Mouse (Mus musculus) intestine, embryonic 16.5 days (tissue): Measurements from ENCODE around the gene Maco1. TPM values are rescaled to one million over a fixed set of nuclear protein-coding genes. Genes with fewer than 3 reads are reported as not detected.

Experiments
- ATAC-seq: fragments of 200-750 bp; cut with Nextera tagmentation; 2 replicates; pipeline ENCODE4 v1.8.0; 2017; ENCODE audit warnings: moderate TSS enrichment, moderate library complexity
- H3K27ac ChIP-seq: fragments of 300-500 bp; sonication (generic); 2 replicates; pipeline ENCODE4 v1.5.1; 2014; ENCODE audit warnings: mild to moderate bottlenecking, low read length
- H3K27me3 ChIP-seq: fragments of 300-500 bp; sonication (generic); replicated peaks from 2 replicates; pipeline ENCODE4 v1.6.1; 2014; ENCODE audit warnings: low read length, control low read depth, mixed read lengths; ENCODE audit not compliant: control insufficient read depth, insufficient read depth
- H3K36me3 ChIP-seq: fragments of 300-500 bp; sonication (generic); 2 replicates; pipeline ENCODE4 v1.6.1; 2014; ENCODE audit warnings: low read length, control low read depth; ENCODE audit not compliant: control insufficient read depth, insufficient read depth
- H3K4me1 ChIP-seq: fragments of 300-500 bp; sonication (generic); 2 replicates; pipeline ENCODE4 v1.6.1; 2014; ENCODE audit warnings: low read length, control low read depth, mixed read lengths; ENCODE audit not compliant: control insufficient read depth, insufficient read depth
- H3K4me2 ChIP-seq: fragments of 300-500 bp; sonication (generic); 2 replicates; pipeline ENCODE4 v1.6.1; 2014; ENCODE audit warnings: low read depth, low read length, control low read depth
- H3K4me3 ChIP-seq: fragments of 300-500 bp; sonication (generic); 2 replicates; pipeline ENCODE4 v1.5.1; 2014; ENCODE audit warnings: mild to moderate bottlenecking, low read length
- H3K9ac ChIP-seq: fragments of 300-500 bp; sonication (generic); 2 replicates; pipeline ENCODE4 v1.6.1; 2014; ENCODE audit warnings: low read depth, low read length
- H3K9me3 ChIP-seq: fragments of 300-500 bp; sonication (generic); 2 replicates; pipeline ENCODE4 v1.6.1; 2016; ENCODE audit warnings: low read length, control low read depth; ENCODE audit not compliant: control insufficient read depth
- WGBS: fragments of 180-500 bp; shearing (Covaris S2); extraction: QIAGEN DNeasy Blood & Tissue Kit; methylation state at CpG from one replicate; pipeline ENCODE4 v1.1.7; 2014; 5-methylcytosine and 5-hydroxymethylcytosine counted together
- polyA plus RNA-seq: library from polyadenylated mRNA; unstranded; fragments of >200 nt; fragmentation: Nextera tagmentation; extraction: Ambion mirVana; gene quantifications from 2 replicates; pipeline ENCODE4 v1.2.1, GENCODE M21; 2015

Maco1 gene
- polyA plus RNA-seq, 1 experiment from 2014 or later, result 25.7 TPM

DNA sequence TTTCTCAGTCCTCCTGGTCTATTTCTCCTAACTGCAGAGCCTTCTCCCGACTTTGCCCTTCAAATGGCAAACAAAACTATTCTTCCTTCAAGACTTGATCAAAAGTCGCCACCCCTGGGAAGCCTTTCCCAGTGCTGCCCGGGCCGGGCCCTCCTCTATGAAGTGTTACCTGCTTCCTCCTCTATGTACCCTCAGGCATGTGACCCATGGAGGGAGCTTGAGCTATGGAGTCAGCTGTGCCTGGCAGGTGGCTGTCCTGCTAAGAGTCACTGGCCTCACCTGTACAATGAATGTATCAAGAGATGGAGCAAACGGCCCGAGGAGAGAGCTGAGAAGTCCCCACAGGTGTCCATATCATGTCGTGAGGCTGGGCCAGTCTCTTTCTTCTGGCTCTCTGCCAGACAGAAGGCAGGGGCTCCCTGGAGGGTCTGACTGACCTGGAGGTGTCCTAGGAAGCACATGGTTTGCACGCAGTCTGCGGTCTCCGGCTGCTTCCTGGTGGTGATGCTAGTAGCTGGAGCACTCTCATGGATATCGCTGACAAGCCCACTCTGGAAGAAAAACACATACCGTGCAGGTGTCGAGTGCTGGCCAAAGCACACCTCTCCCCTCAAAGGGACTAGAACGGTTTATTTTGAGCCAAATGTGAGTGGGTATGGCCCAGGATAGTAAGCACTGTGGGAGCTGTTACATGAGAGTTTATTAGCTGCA is 77.8 kb downstream of the Maco1 start:
- H3K9ac ChIP-seq, result peak overlapping the region; percentile 6; the same call in 1 of the 2 replicates
- no peak overlapping the region for H3K4me3 ChIP-seq
- peaks cover 19% of the 10 kb centered on the region for H3K4me1 ChIP-seq
- H3K36me3 ChIP-seq, result no peaks in the 10 kb centered on the region
- H3K27ac ChIP-seq, result no peak overlapping the region
- H3K27me3 ChIP-seq, result no peaks in the 10 kb centered on the region
- no peak for ATAC-seq
- WGBS, result 50% methylated on average over 14 of the region's 14 CpGs
- no peaks in the 10 kb centered on the region for H3K9me3 ChIP-seq
- H3K4me2 ChIP-seq, result no peak overlapping the region

DNA sequence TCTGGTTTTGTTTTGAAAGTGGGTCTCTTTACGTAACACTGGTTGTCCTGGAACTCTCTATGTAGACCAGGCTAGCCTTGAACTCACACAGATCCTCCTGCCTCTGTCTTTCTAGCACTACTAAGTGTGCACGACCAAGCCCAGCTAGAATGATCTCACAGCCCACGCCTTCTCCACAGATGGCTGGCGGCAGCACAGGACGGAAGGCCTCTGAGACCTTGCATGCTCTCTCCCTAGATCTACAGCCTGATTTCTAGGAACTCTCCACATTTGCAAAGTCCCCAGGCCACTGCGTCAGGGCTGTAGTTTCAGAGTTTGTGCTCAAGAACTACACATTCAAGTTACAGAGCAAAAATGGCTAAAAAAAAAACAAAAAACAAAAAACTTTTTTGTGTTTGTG is 79.0 kb downstream of the Maco1 start:
- no peak for ATAC-seq
- H3K36me3 ChIP-seq, result no peaks in the 10 kb centered on the region
- no peak overlapping the region for H3K4me2 ChIP-seq
- peaks cover 9% of the 10 kb centered on the region for H3K4me1 ChIP-seq
- H3K27ac ChIP-seq, result no peak overlapping the region
- no peak overlapping the region for H3K9ac ChIP-seq
- 76% methylated on average over 6 of the region's 6 CpGs for WGBS
- no peak overlapping the region for H3K4me3 ChIP-seq
- H3K27me3 ChIP-seq, result no peaks in the 10 kb centered on the region
- no peaks in the 10 kb centered on the region for H3K9me3 ChIP-seq

DNA sequence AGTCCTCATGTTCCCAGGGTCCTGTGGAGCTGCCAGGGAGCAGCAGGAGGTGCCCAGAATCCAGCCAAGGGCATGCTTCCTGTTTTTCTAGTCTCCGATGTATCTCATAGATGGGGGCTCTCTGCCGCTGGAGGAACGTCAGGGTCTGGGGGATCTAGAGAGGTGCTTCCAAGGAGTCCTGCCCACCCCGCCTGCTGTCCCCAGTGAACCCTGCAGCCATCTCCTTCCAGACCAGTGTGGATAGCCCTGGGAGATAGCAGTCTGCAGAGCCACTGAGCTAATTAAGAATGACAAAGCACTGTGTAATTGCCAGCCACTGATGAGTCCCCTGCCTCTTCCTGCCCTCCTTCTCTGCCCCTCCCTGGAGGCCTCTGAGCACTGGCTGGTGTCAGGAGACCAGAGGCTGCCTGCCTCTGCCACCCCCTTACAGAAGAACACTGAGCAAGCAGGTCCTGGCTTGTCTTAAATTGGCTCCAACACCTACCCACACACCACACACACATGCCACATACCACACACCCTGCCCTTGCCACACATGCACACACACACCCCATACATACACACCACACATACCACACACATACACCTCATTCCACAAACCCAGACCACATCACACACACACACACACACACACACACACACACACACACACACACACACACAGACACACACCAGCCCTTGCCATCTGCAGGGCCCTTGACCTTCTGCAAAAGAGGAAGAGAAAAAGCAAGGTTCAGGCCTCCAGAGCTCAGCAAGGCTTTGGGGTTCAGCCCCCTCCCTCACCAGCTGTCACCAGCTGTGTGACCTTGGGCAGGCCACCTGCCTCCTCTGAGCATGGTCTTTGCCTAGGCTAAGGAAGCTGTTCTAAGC is 80.1 kb downstream of the Maco1 start:
- H3K9me3 ChIP-seq, result no peaks in the 10 kb centered on the region
- 0 out of 2 replicates have a peak, but pooled peaks cover 2% of the 10 kb centered on the region for H3K27me3 ChIP-seq
- H3K36me3 ChIP-seq, result no peaks in the 10 kb centered on the region
- no peak overlapping the region for H3K4me2 ChIP-seq
- H3K9ac ChIP-seq, result no peak overlapping the region
- H3K27ac ChIP-seq, result no peak overlapping the region
- peaks cover 12% of the 10 kb centered on the region for H3K4me1 ChIP-seq
- peak; percentile 14 for ATAC-seq
- 51% methylated on average over 4 of the region's 4 CpGs for WGBS
- no peak overlapping the region for H3K4me3 ChIP-seq

DNA sequence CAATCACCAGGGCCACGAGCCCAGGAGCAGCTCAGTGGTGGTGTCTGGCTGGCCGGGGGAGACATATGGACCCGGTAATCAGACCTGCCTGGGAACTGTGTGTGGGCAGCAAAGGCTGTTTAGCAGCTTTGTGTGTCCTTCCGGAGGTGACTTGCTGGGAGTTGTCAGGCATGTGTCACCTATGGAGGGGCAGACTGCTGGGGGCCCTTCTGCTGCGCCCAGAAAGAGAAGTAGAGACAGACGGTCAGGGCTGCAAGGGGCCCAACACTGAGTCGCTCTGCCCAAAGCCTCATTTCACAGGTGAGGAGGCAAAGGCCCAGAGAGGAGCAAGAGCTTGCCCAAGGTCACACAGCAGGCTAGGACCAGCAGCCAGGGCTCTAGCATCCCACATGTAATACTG is 83.3 kb downstream of the Maco1 start:
- Histone ChIP-seq H3K4me2 (no peak overlapping the region), H3K27ac (no peak overlapping the region), H3K9me3 (no peaks in the 10 kb centered on the region), H3K36me3 (no peaks in the 10 kb centered on the region), H3K4me1 (peaks cover 19% of the 10 kb centered on the region), H3K4me3 (no peak overlapping the region), H3K27me3 (0 out of 2 replicates have a peak, but pooled peaks cover 2% of the 10 kb centered on the region), H3K9ac (no peak overlapping the region)
- 69% methylated on average over 7 of the region's 7 CpGs for WGBS
- ATAC-seq, result no peak

DNA sequence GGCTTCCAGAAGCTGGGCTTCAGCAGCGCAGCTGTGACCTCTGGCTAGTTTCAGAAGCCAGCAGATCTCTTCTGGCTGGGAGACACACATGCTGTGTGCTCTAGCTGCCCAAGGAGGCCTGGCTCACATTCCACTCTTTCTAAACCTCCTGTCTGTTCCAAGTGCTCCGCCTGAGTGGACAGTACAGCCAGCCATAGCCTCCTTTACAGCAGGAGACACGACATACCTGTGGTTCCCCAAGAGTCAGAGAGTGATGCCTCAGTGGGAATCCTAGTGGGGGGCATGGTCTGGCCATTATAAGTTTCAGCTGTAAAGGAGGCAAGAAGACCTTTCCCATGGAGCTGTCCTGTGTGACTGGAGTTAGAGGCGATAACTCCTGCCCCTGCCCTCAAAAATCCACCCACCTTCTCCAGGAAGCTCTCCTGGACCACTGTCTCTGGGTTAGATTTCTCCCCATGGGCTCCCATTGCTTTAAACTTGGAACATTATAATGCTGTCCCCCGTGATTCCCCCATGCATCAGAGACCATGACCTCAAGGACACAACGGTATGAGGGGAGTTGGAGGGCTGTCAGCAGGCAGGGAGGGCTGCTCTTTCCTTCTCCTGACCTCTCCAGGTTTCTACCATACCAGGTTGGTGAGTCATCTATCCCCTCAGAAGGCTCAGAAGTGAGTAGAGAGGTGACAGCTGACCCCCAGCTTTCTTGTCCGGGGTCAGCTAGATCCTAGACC is 83.9 kb downstream of the Maco1 start:
- no peak overlapping the region for H3K9ac ChIP-seq
- no peaks in the 10 kb centered on the region for H3K9me3 ChIP-seq
- ATAC-seq, result no peak
- 67% methylated on average over 7 of the region's 7 CpGs for WGBS
- no peak overlapping the region for H3K4me3 ChIP-seq
- H3K4me2 ChIP-seq, result no peak overlapping the region
- no peaks in the 10 kb centered on the region for H3K36me3 ChIP-seq
- peaks cover 19% of the 10 kb centered on the region for H3K4me1 ChIP-seq
- H3K27ac ChIP-seq, result no peak overlapping the region
- 0 out of 2 replicates have a peak, but pooled peaks cover 2% of the 10 kb centered on the region for H3K27me3 ChIP-seq

DNA sequence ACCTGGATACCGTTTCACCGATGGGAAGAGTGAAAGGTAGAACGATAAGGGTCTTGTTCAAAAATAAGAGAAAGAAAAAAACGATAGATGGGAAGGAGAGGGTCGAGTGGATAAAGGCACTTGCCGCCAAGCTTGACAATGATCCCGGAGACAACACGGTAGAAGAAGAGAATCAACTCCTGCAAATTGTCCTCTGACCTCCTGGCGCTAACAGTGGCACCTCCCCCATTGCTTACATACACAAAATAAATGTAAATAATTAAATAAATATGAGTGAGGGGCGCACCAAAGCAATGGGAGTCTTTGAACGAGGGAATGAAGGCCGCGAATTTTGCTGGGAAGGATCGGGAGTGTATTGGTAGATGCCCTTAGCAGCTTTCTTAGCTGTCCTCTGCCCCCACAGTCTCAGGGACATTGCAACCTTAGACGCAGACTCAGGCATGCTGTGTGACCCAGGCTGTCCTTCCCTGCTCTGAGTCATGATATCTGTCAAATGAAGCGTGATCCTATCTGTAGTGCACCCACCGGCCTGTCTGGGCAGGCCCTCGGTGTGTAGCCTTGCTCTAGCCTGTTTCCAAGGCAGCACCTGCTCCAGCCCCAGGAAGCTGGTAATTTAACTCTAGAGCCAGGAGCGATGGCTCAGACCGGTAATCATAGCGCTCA is 84.8 kb downstream of the Maco1 start:
- no peak overlapping the region for H3K27ac ChIP-seq
- WGBS, result 13% methylated on average over 21 of the region's 21 CpGs
- 0 out of 2 replicates have a peak, but pooled peaks cover 2% of the 10 kb centered on the region for H3K27me3 ChIP-seq
- no peaks in the 10 kb centered on the region for H3K36me3 ChIP-seq
- H3K9ac ChIP-seq, result peak overlapping the region; percentile 88
- ATAC-seq, result 0 out of 2 replicates have a peak, but pooled peaks have one; percentile 1
- H3K4me3 ChIP-seq, result peak overlapping the region; percentile 73
- peak overlapping the region; percentile 95 for H3K4me2 ChIP-seq
- H3K4me1 ChIP-seq, result peaks cover 27% of the 10 kb centered on the region
- no peaks in the 10 kb centered on the region for H3K9me3 ChIP-seq

DNA sequence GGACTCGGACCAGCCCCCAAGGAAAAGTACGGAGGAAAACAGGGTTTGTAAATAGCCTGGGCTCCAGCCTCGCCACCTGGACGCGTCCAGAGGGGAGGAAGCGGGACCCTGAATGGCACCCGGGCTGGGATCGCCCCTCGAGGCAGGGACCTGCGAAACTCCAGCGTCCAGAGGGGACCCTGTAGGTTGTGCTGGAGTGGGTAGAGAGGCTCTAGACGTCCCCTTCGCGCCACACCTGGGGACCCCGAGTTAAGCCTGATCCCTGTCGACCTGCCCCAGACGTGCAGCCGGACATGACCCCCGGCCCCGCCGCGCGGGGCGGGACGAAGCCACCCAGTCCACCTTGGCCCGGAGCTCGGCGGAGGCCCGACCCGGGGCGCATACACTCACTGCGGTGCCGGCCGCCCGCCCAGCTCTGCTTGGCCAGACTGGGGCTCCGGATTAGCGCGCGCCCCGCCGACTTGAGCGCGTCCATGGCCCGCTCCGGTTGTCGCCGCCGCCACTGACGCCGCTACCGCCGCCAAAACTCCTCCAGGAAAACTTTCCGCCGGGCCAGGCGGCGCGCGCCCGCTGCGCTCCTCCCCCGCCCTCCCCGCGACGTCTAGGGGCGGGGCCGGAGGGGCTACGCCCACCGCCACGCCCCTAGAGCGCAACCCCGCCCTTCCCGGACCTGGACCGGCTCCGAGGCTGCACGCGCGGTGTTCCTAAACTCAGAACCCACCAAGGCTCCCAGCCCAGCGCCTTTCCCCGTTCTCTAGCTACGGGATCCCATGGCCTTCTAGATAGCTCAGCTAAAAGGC is 85.5 kb downstream of the Maco1 start, which contains the start of gene Ldlrap1:
Gene Ldlrap1, minus strand, starts transcription at position 599 of the 800 bp plus-strand sequence.
- peak; percentile 81 for ATAC-seq
- H3K9me3 ChIP-seq, result no peaks in the 10 kb centered on the region
- WGBS, result under 1% methylated on average over 80 of the region's 80 CpGs
- H3K4me1 ChIP-seq, result peaks cover 31% of the 10 kb centered on the region
- H3K9ac ChIP-seq, result peak within 1 kb of the TSS; percentile 88
- no peaks in the 10 kb centered on the region for H3K36me3 ChIP-seq
- H3K4me3 ChIP-seq, result peak within 1 kb of the TSS; percentile 73
- 0 out of 2 replicates have a peak, but pooled peaks cover 2% of the 10 kb centered on the region for H3K27me3 ChIP-seq
- peak within 1 kb of the TSS; percentile 95 for H3K4me2 ChIP-seq
- peak within 1 kb of the TSS; percentile 47; the same call in 1 of the 2 replicates for H3K27ac ChIP-seq

DNA sequence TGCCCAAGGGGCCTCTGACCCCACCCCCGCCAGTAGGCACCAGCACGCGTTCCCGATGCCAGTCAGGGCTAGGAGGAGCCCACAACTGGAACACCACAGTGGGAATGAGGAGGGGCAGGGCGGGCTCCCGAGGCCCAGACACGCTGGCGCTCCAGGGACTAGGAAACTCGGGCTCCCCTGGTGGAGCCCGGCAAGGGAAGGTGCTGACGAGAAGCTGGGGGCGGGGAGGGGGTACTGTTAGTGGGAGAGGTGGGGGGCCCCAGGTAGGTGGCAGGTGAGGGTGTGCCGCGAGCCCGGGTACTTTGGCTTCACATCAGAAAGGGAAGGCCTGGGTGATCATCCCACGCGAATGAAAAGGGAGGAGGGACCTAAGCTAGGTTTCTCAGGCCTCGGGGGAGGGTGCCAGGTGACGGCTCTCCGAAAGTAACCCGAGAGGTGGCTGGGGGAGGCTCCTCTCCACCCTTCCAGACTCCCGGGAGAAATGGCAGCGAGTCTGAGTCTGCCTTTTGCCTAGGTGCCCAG is 86.2 kb downstream of the Maco1 start:
- H3K4me3 ChIP-seq, result peak overlapping the region; percentile 73
- H3K4me2 ChIP-seq, result peak overlapping the region; percentile 95
- peak overlapping the region; percentile 88 for H3K9ac ChIP-seq
- H3K36me3 ChIP-seq, result no peaks in the 10 kb centered on the region
- ATAC-seq, result peak; percentile 47
- H3K27me3 ChIP-seq, result 0 out of 2 replicates have a peak, but pooled peaks cover 2% of the 10 kb centered on the region
- 4% methylated on average over 23 of the region's 23 CpGs for WGBS
- peak overlapping the region; percentile 47; the same call in 1 of the 2 replicates for H3K27ac ChIP-seq
- H3K9me3 ChIP-seq, result no peaks in the 10 kb centered on the region
- H3K4me1 ChIP-seq, result peaks cover 37% of the 10 kb centered on the region
